Mouse (Mus musculus): ENCODE data around the gene Tent4b.
A peak's percentile ranks its signal among the peaks of the same experiment; 100 is the strongest.
"Not testable (repeated sequence)": the region's sequence is repeated elsewhere in the genome, so short reads cannot be mapped to it uniquely, and the experiment has no call there.

The Tent4b gene

DNA sequence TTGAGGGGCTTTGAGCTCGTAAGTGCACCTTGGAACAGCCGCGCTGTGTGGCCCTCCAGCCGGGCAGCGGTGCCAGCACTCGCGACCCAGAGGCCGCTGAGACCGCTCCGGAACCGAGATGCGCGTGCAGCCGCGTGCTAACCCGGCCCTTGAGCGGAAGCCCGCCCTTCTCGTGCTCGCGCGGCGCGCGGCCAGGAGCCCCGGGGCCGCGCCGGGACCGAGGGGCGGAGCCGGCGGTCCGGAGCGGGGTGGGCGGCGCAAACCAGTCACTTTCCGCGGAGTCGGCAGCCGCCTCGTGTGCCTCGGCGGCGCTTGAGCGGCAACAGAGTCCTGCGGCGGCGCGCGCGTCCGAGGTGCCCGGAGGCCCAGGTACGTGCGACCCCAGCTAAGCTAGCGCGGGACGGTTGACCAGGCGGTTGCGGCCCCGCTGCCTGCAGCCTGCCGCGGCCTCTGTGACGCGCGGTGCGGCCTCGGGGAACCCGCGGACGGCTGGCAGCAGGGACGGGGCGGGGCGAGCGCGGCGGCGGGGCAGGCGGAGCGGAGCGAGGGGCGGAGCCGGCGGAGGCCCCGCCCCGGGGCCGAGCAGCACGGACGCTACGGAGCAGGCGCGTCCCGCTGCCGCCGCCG lies at the start of gene Tent4b:
TSS of gene Tent4b (plus strand) at position 269 of the 627 bp plus-strand sequence.
- DNase-seq (ENCODE audit: low spot score), result peak; percentile 94

DNA sequence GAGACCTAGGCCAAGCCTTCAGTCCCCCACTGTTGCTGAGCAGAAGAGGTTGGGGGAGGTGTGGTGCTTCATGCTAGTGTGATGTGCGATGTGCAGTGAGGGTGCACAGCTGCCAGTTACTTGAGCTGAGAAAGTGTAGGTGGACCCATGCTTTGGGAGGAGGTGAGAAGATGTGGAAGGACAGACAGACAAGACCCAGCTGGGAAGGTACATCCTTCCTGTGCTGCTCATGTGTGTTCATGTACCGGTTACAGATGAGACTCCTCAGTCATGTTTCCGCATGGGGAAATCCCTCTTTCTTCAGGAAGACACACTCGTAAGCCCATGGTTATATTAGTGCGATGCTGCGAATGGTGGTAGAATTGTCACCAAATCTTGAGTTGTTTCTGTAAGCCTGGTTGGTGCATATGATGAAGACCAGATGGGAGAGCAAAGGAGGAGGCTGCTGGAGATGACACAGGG lies 48.1 kb upstream of the Tent4b start:
- DNase-seq (ENCODE audit: low spot score), result no peak

- no peak for DNase-seq (ENCODE audit: low spot score)
These were observed 38.6 kb upstream of the Tent4b start for GRCm38 (mm10) chr8:88160237-88160995.

DNA sequence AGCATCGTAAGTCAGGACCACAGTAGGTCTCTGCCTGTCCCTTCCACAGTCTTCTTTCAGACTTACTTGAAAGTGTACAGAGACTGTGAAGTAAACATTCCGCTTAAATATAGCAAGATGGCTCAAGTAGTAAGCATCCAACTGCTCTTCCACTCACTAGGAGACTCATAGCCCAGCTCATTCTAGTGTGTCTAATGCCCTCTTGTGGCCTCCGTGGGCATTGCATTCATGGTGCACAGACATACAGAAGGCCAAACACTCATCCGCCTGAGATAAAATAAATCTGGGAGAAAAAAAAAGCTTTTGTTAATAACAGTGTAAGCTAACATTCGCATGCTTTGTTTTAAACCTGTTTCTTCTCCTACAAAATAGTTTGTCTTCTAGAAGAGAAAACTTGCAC lies 37.6 kb upstream of the Tent4b start:
- peak; percentile 32 for DNase-seq (ENCODE audit: low spot score)

GRCm38 (mm10) chr8:88175264-88175663 lies 23.7 kb upstream of the Tent4b start:
- no peak for DNase-seq (ENCODE audit: low spot score)

DNA sequence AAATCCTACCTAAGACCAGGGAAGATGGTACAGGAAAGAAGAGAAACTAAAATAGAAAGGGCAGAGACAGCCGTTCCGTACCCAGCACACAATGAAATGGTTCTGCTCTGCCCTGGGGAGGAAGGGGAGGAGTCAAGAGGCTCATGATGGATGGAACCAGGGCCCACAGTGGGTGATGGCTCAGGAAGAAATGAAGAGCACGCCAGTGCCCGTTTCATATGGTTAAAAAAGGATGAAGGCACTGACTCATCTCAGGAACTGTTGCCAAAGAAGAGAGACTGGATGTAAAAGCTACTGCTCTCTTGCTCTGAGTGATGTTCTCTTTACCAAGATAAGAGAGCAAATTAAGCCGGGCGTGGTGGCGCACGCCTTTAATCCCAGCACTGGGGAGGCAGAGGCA lies 21.7 kb upstream of the Tent4b start:
- no peak for DNase-seq (ENCODE audit: low spot score)

GRCm38 (mm10) chr8:88183121-88183520 lies 15.9 kb upstream of the Tent4b start:
- DNase-seq (ENCODE audit: low spot score), result no peak

DNA sequence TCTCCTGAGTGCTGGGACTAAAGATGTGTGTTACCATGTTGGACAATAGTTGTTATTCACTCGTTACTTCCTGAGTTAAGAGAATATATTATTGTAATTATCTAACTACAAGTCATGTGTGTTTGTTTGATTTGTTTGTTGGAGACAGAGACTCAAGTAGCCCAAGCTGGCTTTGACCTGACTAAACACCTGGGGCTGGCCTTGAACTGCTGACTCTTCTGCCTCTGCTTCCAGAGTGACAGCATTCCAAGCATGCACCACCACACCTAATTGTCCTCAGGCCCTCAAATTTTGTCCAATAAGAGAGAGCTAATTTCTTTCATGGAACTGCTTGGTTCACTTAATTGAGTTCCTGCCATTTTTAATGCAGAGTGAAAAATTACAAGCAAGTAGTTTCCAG lies 14.1 kb upstream of the Tent4b start:
- DNase-seq (ENCODE audit: low spot score), result no peak

DNA sequence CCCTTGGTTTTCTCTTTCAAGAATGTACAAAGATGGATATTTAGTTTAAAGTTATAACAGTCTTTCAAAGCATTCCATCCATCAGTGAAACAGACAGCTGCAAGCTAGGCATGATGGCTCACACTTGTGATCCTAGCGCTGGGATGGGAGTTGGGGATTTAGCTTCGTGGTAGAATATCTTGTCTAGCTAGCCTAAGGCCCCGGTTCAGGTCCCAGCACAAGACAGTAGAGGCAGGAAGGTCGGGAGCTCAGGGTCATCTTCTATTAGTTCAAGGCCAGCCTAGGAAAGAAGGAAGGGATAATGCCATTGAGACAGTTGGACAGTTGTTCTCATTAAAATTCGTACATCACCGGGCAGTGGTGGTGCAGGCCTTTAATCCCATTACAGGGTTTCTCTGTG lies 13.3 kb upstream of the Tent4b start:
- DNase-seq (ENCODE audit: low spot score), result no peak

DNA sequence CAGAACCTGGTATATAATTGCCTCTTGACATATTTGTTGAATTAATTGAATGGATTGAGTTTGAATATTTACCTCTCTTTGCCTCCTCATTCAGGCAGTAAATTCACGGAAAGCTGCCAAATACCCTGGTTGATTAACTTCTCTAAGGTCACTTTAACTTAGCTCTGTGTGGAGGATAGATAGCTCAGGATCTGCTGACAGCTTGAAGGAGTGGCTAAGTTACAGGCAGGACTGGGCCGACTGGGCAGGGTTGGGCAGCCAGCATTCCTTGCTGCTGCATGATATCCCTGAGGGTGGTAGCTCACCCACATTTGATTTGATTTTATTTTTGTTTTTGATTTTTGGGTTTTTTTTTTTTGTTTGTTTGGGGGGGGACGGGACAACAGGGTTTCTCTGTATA lies 1.7 kb upstream of the Tent4b start:
- DNase-seq (ENCODE audit: low spot score), result no peak

GRCm38 (mm10) chr8:88198551-88198944 lies 465 bp upstream of the Tent4b start:
- DNase-seq (ENCODE audit: low spot score), result no peak

- DNase-seq (ENCODE audit: low spot score), result peak; percentile 45
These were observed 938 bp downstream of the Tent4b start for GRCm38 (mm10) chr8:88199700-88200601.

GRCm38 (mm10) chr8:88200724-88201495 lies 1.9 kb downstream of the Tent4b start:
- DNase-seq (ENCODE audit: low spot score), result peak; percentile 56

DNA sequence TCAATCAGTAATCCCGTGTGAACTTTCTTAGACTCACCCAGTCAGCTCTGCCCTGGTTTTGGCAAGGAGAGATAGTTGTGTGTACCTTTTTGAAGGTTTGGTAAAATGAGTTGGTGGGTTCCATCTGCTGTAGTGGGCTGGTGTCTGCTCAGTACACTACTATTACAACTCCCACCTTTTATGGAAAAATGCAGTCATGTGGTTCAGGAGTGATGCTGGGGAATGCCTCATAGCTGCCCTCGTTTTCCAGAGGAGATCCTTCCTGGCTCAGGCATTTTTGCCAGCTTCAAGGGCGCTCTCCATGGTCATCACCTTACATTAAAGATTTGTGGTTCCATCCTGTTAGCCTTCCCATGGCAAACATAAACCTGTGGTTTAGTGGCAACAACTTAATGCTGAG lies 2.6 kb downstream of the Tent4b start:
- DNase-seq (ENCODE audit: low spot score), result no peak

DNA sequence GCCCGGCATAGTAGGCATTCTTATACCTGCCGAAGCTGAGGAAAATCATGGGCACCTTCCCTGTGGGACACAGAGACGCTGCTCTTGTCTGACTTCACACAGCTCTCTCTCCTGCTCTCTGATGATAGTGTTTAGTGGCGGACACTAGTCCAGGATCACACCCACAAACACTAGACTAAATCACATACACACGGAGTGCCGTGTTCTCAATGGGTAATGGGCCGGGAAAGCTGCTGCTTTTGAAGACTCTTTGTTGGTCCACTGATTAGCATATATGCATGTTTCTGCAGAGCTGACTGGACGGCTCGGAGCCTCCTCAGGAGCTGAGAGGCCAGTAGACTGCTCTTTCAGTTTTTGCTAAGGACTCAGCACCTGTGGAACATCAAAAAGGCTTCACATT lies 7.0 kb downstream of the Tent4b start:
- DNase-seq (ENCODE audit: low spot score), result no peak

GRCm38 (mm10) chr8:88207121-88207821 lies 8.3 kb downstream of the Tent4b start:
- no peak for DNase-seq (ENCODE audit: low spot score)

- DNase-seq (ENCODE audit: low spot score), result not testable (repeated sequence)
These were observed 11.2 kb downstream of the Tent4b start for GRCm38 (mm10) chr8:88209930-88210827.

- DNase-seq (ENCODE audit: low spot score), result no peak
These were observed 22.3 kb downstream of the Tent4b start for GRCm38 (mm10) chr8:88221353-88221752.

- no peak for DNase-seq (ENCODE audit: low spot score)
These were observed 26.3 kb downstream of the Tent4b start for GRCm38 (mm10) chr8:88225358-88225757.

- no peak for DNase-seq (ENCODE audit: low spot score)
These were observed 28.8 kb downstream of the Tent4b start for GRCm38 (mm10) chr8:88227851-88228250.

Data from yolk sac, embryonic 10.5 days (tissue).